Mouse (Mus musculus) midbrain, embryonic 14.5 days (tissue): ENCODE data around the gene Zbtb21. TPM values are rescaled to one million over a fixed set of nuclear protein-coding genes. Genes with fewer than 3 reads are reported as not detected.

Experiments
- ATAC-seq: fragments of 200-750 bp; cut with Nextera tagmentation; 2 replicates; pipeline ENCODE4 v1.8.0; 2017; ENCODE audit warnings: moderate number of reproducible peaks, moderate library complexity; ENCODE audit not compliant: low FRiP score, low TSS enrichment
- DNase-seq: peaks from one replicate; pipeline ENCODE4 v3.0.0-alpha.2; 2015
- H3K27ac ChIP-seq: fragments of 300-500 bp; sonication (generic); replicated peaks from 2 replicates; pipeline ENCODE4 v1.5.1; 2014; ENCODE audit warnings: mild to moderate bottlenecking, low read depth, low read length, moderate library complexity
- H3K27me3 ChIP-seq: fragments of 300-500 bp; sonication (generic); 2 replicates; pipeline ENCODE4 v1.6.1; 2014; ENCODE audit warnings: low read length, control low read depth, mixed read lengths; ENCODE audit not compliant: control insufficient read depth, insufficient read depth
- H3K36me3 ChIP-seq: fragments of 300-500 bp; sonication (generic); 2 replicates; pipeline ENCODE4 v1.6.1; 2014; ENCODE audit warnings: low read length, control low read depth; ENCODE audit not compliant: control insufficient read depth, insufficient read depth
- H3K4me1 ChIP-seq: fragments of 300-500 bp; sonication (generic); 2 replicates; pipeline ENCODE4 v1.6.1; 2014; ENCODE audit warnings: mild to moderate bottlenecking, antibody characterized with exemption, low read length, control low read depth; ENCODE audit not compliant: control insufficient read depth, insufficient read depth
- H3K4me2 ChIP-seq: fragments of 300-500 bp; sonication (generic); 2 replicates; pipeline ENCODE4 v1.6.1; 2014; ENCODE audit warnings: mild to moderate bottlenecking, low read length, moderate library complexity
- H3K4me3 ChIP-seq: fragments of 300-500 bp; sonication (generic); replicated peaks from 2 replicates; pipeline ENCODE4 v1.5.1; 2014; ENCODE audit warnings: low read depth, low read length
- H3K9ac ChIP-seq: fragments of 300-500 bp; sonication (generic); replicated peaks from 2 replicates; pipeline ENCODE4 v1.6.1; 2014; ENCODE audit warnings: mild to moderate bottlenecking, low read length, moderate library complexity
- H3K9me3 ChIP-seq: fragments of 300-500 bp; sonication (generic); 2 replicates; pipeline ENCODE4 v1.6.1; 2016; ENCODE audit warnings: low read length, control low read depth, mixed read lengths; ENCODE audit not compliant: control insufficient read depth
- WGBS: fragments of 180-500 bp; shearing (Covaris S2); extraction: QIAGEN DNeasy Blood & Tissue Kit; methylation state at CpG from one replicate; pipeline ENCODE4 v1.1.7; 2014; 5-methylcytosine and 5-hydroxymethylcytosine counted together
- polyA plus RNA-seq: library from polyadenylated mRNA; unstranded; fragments of >200 nt; fragmentation: Nextera tagmentation; extraction: Ambion mirVana; gene quantifications from 2 replicates; pipeline ENCODE4 v1.2.1, GENCODE M21; 2014

The Zbtb21 gene
- polyA plus RNA-seq, 1 experiment from 2014 or later, result 12.7 TPM

GRCm38 (mm10) chr16:97977722-97978121, 15.3 kb upstream of the Zbtb21 start:
- no peaks in the 10 kb centered on the region for H3K36me3 ChIP-seq
- H3K27me3 ChIP-seq, result no peaks in the 10 kb centered on the region
- ATAC-seq (no peak), DNase-seq (no peak)
- H3K4me3 ChIP-seq, result no peak overlapping the region
- H3K9me3 ChIP-seq, result no peaks in the 10 kb centered on the region
- no peak overlapping the region for H3K4me2 ChIP-seq
- H3K27ac ChIP-seq, result no peak overlapping the region
- no peaks in the 10 kb centered on the region for H3K4me1 ChIP-seq
- WGBS, result 89% methylated on average over 3 of the region's 3 CpGs
- no peak overlapping the region for H3K9ac ChIP-seq

GRCm38 (mm10) chr16:97977277-97977676, 14.9 kb upstream of the Zbtb21 start:
- Histone ChIP-seq H3K4me3 (no peak overlapping the region), H3K4me1 (no peaks in the 10 kb centered on the region), H3K27ac (no peak overlapping the region), H3K9ac (no peak overlapping the region), H3K27me3 (no peaks in the 10 kb centered on the region), H3K9me3 (no peaks in the 10 kb centered on the region), H3K4me2 (no peak overlapping the region), H3K36me3 (no peaks in the 10 kb centered on the region)
- DNase-seq (no peak), ATAC-seq (no peak)
- WGBS, result 83% methylated on average over 1 of the region's 1 CpGs

GRCm38 (mm10) chr16:97963956-97964540, 1.6 kb upstream of the Zbtb21 start:
- WGBS, result 93% methylated on average over 3 of the region's 3 CpGs
- H3K9me3 ChIP-seq, result no peaks in the 10 kb centered on the region
- no peak overlapping the region for H3K4me3 ChIP-seq
- H3K9ac ChIP-seq, result no peak overlapping the region
- peaks cover 12% of the 10 kb centered on the region; the same call in 1 of the 2 replicates for H3K4me1 ChIP-seq
- H3K27ac ChIP-seq, result no peak overlapping the region
- ATAC-seq (no peak), DNase-seq (no peak)
- no peak overlapping the region for H3K4me2 ChIP-seq
- no peaks in the 10 kb centered on the region for H3K27me3 ChIP-seq
- H3K36me3 ChIP-seq, result no peaks in the 10 kb centered on the region

- 13% methylated on average over 24 of the region's 36 CpGs for WGBS
- DNase-seq (no peak), ATAC-seq (peak; percentile 57)
- no peaks in the 10 kb centered on the region for H3K9me3 ChIP-seq
- H3K27me3 ChIP-seq, result no peaks in the 10 kb centered on the region
- H3K4me1 ChIP-seq, result peaks cover 12% of the 10 kb centered on the region; the same call in 1 of the 2 replicates
- peak overlapping the region; percentile 97 for H3K27ac ChIP-seq
- no peaks in the 10 kb centered on the region for H3K36me3 ChIP-seq
- H3K4me2 ChIP-seq, result peak overlapping the region; percentile 61
- H3K9ac ChIP-seq, result peak overlapping the region; percentile 89
- peak overlapping the region; percentile 78 for H3K4me3 ChIP-seq
Measured at GRCm38 (mm10) chr16:97961381-97962150, 856 bp downstream of the Zbtb21 start.

GRCm38 (mm10) chr16:97960348-97960747, 2.1 kb downstream of the Zbtb21 start:
- ATAC-seq (no peak), DNase-seq (no peak)
- Histone ChIP-seq H3K4me1 (peaks cover 12% of the 10 kb centered on the region; the same call in 1 of the 2 replicates), H3K36me3 (peaks cover 10% of the 10 kb centered on the region), H3K9ac (no peak overlapping the region), H3K4me2 (no peak overlapping the region), H3K27ac (no peak overlapping the region), H3K27me3 (no peaks in the 10 kb centered on the region), H3K4me3 (no peak overlapping the region), H3K9me3 (no peaks in the 10 kb centered on the region)
- 94% methylated on average over 3 of the region's 3 CpGs for WGBS

- H3K4me3 ChIP-seq, result no peak overlapping the region
- no peaks in the 10 kb centered on the region for H3K27me3 ChIP-seq
- no peak overlapping the region for H3K9ac ChIP-seq
- H3K4me2 ChIP-seq, result no peak overlapping the region
- peaks cover 17% of the 10 kb centered on the region for H3K36me3 ChIP-seq
- H3K9me3 ChIP-seq, result no peaks in the 10 kb centered on the region
- ATAC-seq, result no peak
- H3K27ac ChIP-seq, result no peak overlapping the region
- no peak for DNase-seq
- peaks cover 12% of the 10 kb centered on the region; the same call in 1 of the 2 replicates for H3K4me1 ChIP-seq
Measured at GRCm38 (mm10) chr16:97958401-97958973, 3.9 kb downstream of the Zbtb21 start.

GRCm38 (mm10) chr16:97957626-97958025, 4.8 kb downstream of the Zbtb21 start:
- no peaks in the 10 kb centered on the region for H3K9me3 ChIP-seq
- no peak for ATAC-seq
- DNase-seq, result no peak
- no peaks in the 10 kb centered on the region for H3K27me3 ChIP-seq
- peaks cover 23% of the 10 kb centered on the region for H3K36me3 ChIP-seq
- no peak overlapping the region for H3K4me2 ChIP-seq
- no peak overlapping the region for H3K27ac ChIP-seq
- H3K9ac ChIP-seq, result no peak overlapping the region
- H3K4me3 ChIP-seq, result no peak overlapping the region
- H3K4me1 ChIP-seq, result peaks cover 12% of the 10 kb centered on the region; the same call in 1 of the 2 replicates

- Histone ChIP-seq H3K27ac (no peak overlapping the region), H3K4me2 (no peak overlapping the region), H3K27me3 (no peaks in the 10 kb centered on the region), H3K9me3 (no peaks in the 10 kb centered on the region), H3K9ac (no peak overlapping the region), H3K4me1 (peaks cover 7% of the 10 kb centered on the region; the same call in 1 of the 2 replicates), H3K36me3 (peaks cover 40% of the 10 kb centered on the region), H3K4me3 (no peak overlapping the region)
- 95% methylated on average over 2 of the region's 2 CpGs for WGBS
- ATAC-seq (no peak), DNase-seq (no peak)
Measured at GRCm38 (mm10) chr16:97956011-97956410, 6.4 kb downstream of the Zbtb21 start.
